Mouse (Mus musculus): ENCODE measurements around the gene Sergef. TPM values are rescaled to one million over a fixed set of nuclear protein-coding genes. Genes with fewer than 3 reads are reported as not detected.

Gene Sergef
- polyA plus RNA-seq (2017; shearing (Covaris generic)), result 10 to 100 TPM; 22.1 to 26.8 TPM

GRCm38 (mm10) chr7:46639692-46640031 lies at the start of gene Sergef:
Gene Sergef, minus strand, starts transcription at chr7:46639807.

GRCm38 (mm10) chr7:46672160-46672672 lies 32.6 kb upstream of the Sergef start, which contains the start of gene Tph1:
Gene Tph1, minus strand, starts transcription at chr7:46672537.

GRCm38 (mm10) chr7:46396231-46396927 lies 243.2 kb downstream of the Sergef start, which contains the start of gene Kcnc1:
Gene Kcnc1, plus strand, starts transcription at chr7:46396497.

Other genes starting within 250 kb of the Sergef start
- under 1 TPM in 1 of 2 experiments, not detected in 1; 0.41 TPM for gene Kcnc1, start 243.3 kb downstream of the Sergef start, polyA plus RNA-seq (2017; shearing (Covaris generic))
- under 1 TPM in 1 of 2 experiments, not detected in 1; 0.06 TPM for gene Tph1, start 32.7 kb upstream of the Sergef start, polyA plus RNA-seq (2017; shearing (Covaris generic))
- 10 to 100 TPM; 13.3 to 22.1 TPM for gene Saal1, start 70.9 kb upstream of the Sergef start, polyA plus RNA-seq (2017; shearing (Covaris generic))
- not detected for gene Saa3, start 75.9 kb upstream of the Sergef start, polyA plus RNA-seq (2017; shearing (Covaris generic))
- gene Saa4, start 92.8 kb upstream of the Sergef start, polyA plus RNA-seq (2017; shearing (Covaris generic)), result not detected
- 1 to 10 TPM in 1 of 2 experiments, not detected in 1; 1.7 TPM for gene Saa1, start 103.2 kb upstream of the Sergef start, polyA plus RNA-seq (2017; shearing (Covaris generic))
- under 1 TPM; 0.75 TPM for gene Saa2, start 112.0 kb upstream of the Sergef start, polyA plus RNA-seq (2017; shearing (Covaris generic))
- 10 to 100 TPM; 34.6 TPM for gene Hps5, start 156.3 kb upstream of the Sergef start, polyA plus RNA-seq (2017; shearing (Covaris generic))
- gene Gtf2h1, start 156.3 kb upstream of the Sergef start, polyA plus RNA-seq (2017; shearing (Covaris generic)), result 10 to 100 TPM; 49.4 to 58.2 TPM
- gene Ldha, start 201.7 kb upstream of the Sergef start, polyA plus RNA-seq (2017; shearing (Covaris generic)), result 1,000 to 10,000 TPM in 1 of 2 experiments, 100 to 1,000 TPM in 1; 964 to 1,128 TPM
- gene Ldhc, start 221.4 kb upstream of the Sergef start, polyA plus RNA-seq (2017; shearing (Covaris generic)), result not detected